Mouse (Mus musculus): ENCODE measurements around the gene Lsamp. TPM values are rescaled to one million over a fixed set of nuclear protein-coding genes. Genes with fewer than 3 reads are reported as not detected.

The Lsamp gene
- total and polyA plus RNA-seq, 2 experiments from 2014 or later: 0.61 to 0.95 TPM

GRCm38 (mm10) chr16:41131053-41131452 lies 1146.9 kb downstream of the Lsamp start:
- TF ChIP-seq EP300 (IDR thresholded peaks at IDR 0.05; ENCODE audit: low read depth) (no peak), CTCF (IDR thresholded peaks at IDR 0.05; ENCODE audit: low read depth) (peak; percentile 19; the same call in 1 of the 2 replicates)
- ATAC-seq (ENCODE audit: insufficient read depth, low read depth) (no peak), DNase-seq (ENCODE audit: low spot score) (no peak)
- H3K4me2 ChIP-seq (ENCODE audit: low read depth, low read length): no peak overlapping the region
- no peaks in the 10 kb centered on the region for H3K36me3 ChIP-seq (replicated peaks; ENCODE audit: control insufficient read depth, insufficient read depth, low read length)
- no peak overlapping the region for H3K4me3 ChIP-seq (ENCODE audit: low read depth, low read length)
- no peak overlapping the region for H3K9ac ChIP-seq (replicated peaks; ENCODE audit: low read depth, low read length)
- no peaks in the 10 kb centered on the region for H3K4me1 ChIP-seq (ENCODE audit: control insufficient read depth, insufficient read depth)
- no peak overlapping the region for H3K27ac ChIP-seq (ENCODE audit: low read depth)
- H3K27me3 ChIP-seq (ENCODE audit: control insufficient read depth, insufficient read depth, low read length): no peaks in the 10 kb centered on the region
- WGBS: 59% methylated on average over 4 of the region's 4 CpGs
- no peaks in the 10 kb centered on the region for H3K9me3 ChIP-seq (replicated peaks; ENCODE audit: control insufficient read depth, low read length)

- Histone ChIP-seq H3K4me1 (ENCODE audit: control insufficient read depth, insufficient read depth) (no peaks in the 10 kb centered on the region), H3K27me3 (ENCODE audit: control insufficient read depth, insufficient read depth, low read length) (no peaks in the 10 kb centered on the region), H3K36me3 (replicated peaks; ENCODE audit: control insufficient read depth, insufficient read depth, low read length) (no peaks in the 10 kb centered on the region), H3K27ac (ENCODE audit: low read depth) (no peak overlapping the region), H3K9me3 (replicated peaks; ENCODE audit: control insufficient read depth, low read length) (no peaks in the 10 kb centered on the region), H3K9ac (replicated peaks; ENCODE audit: low read depth, low read length) (no peak overlapping the region), H3K4me2 (ENCODE audit: low read depth, low read length) (no peak overlapping the region), H3K4me3 (ENCODE audit: low read depth, low read length) (no peak overlapping the region)
- WGBS: 73% methylated on average over 1 of the region's 1 CpGs
- DNase-seq (ENCODE audit: low spot score) (no peak), ATAC-seq (ENCODE audit: insufficient read depth, low read depth) (no peak)
- no peak for TF ChIP-seq CTCF (IDR thresholded peaks at IDR 0.05; ENCODE audit: low read depth)
- no peak for TF ChIP-seq EP300 (IDR thresholded peaks at IDR 0.05; ENCODE audit: low read depth)
Observed at GRCm38 (mm10) chr16:41172839-41173238, 1188.7 kb downstream of the Lsamp start.

DNA sequence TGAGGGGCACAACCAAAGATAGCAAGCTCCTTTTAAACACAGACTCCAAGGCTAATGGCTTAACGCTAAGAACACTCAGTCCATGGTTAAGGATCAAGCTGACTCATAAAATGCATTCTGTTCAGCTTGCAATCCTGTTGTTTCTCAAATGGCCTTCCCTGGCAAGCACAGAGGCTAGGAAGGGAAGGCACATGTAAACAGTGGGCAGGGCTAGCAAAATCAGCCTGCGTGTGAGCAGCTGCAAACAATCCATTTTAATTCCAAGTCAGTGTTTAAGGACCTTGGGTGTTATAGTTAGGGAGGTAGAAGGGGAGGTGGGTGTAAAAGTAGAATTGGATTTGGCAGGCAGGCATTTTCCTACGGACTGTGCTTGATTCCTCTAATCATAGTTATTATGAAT lies 1195.4 kb downstream of the Lsamp start:
- ATAC-seq (ENCODE audit: insufficient read depth, low read depth) (no peak), DNase-seq (ENCODE audit: low spot score) (no peak)
- Histone ChIP-seq H3K9ac (replicated peaks; ENCODE audit: low read depth, low read length) (no peak overlapping the region), H3K36me3 (replicated peaks; ENCODE audit: control insufficient read depth, insufficient read depth, low read length) (no peaks in the 10 kb centered on the region), H3K27me3 (ENCODE audit: control insufficient read depth, insufficient read depth, low read length) (no peaks in the 10 kb centered on the region), H3K27ac (ENCODE audit: low read depth) (no peak overlapping the region), H3K4me3 (ENCODE audit: low read depth, low read length) (no peak overlapping the region), H3K4me2 (ENCODE audit: low read depth, low read length) (no peak overlapping the region), H3K9me3 (replicated peaks; ENCODE audit: control insufficient read depth, low read length) (no peaks in the 10 kb centered on the region), H3K4me1 (ENCODE audit: control insufficient read depth, insufficient read depth) (no peaks in the 10 kb centered on the region)
- 54% methylated on average over 3 of the region's 3 CpGs for WGBS
- TF ChIP-seq EP300 (IDR thresholded peaks at IDR 0.05; ENCODE audit: low read depth) (no peak), CTCF (IDR thresholded peaks at IDR 0.05; ENCODE audit: low read depth) (no peak)

DNA sequence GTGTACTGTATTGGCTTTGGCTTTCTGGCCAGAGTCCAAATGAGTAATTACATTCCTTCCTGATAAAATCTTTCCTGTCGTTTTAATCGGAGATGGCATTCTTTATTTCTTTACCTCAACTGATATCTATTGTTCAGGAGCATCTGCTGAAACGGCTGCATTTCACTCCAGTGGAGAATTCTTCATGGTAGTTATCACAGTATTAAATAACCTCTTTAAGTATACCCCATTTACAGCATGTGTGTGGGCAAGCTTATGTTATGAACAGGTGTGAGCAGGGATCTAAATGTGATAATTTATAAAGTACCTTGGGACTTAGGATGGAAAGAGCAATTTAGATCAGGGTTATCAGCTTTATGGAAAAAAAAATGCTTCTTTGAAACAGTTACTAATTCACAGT lies 1196.7 kb downstream of the Lsamp start:
- Histone ChIP-seq H3K4me2 (ENCODE audit: low read depth, low read length) (no peak overlapping the region), H3K27me3 (ENCODE audit: control insufficient read depth, insufficient read depth, low read length) (no peaks in the 10 kb centered on the region), H3K4me1 (ENCODE audit: control insufficient read depth, insufficient read depth) (no peaks in the 10 kb centered on the region), H3K9ac (replicated peaks; ENCODE audit: low read depth, low read length) (no peak overlapping the region), H3K4me3 (ENCODE audit: low read depth, low read length) (no peak overlapping the region), H3K27ac (ENCODE audit: low read depth) (no peak overlapping the region), H3K9me3 (replicated peaks; ENCODE audit: control insufficient read depth, low read length) (no peaks in the 10 kb centered on the region), H3K36me3 (replicated peaks; ENCODE audit: control insufficient read depth, insufficient read depth, low read length) (no peaks in the 10 kb centered on the region)
- DNase-seq (ENCODE audit: low spot score) (no peak), ATAC-seq (ENCODE audit: insufficient read depth, low read depth) (no peak)
- TF ChIP-seq CTCF (IDR thresholded peaks at IDR 0.05; ENCODE audit: low read depth) (no peak), EP300 (IDR thresholded peaks at IDR 0.05; ENCODE audit: low read depth) (no peak)
- WGBS: 43% methylated on average over 3 of the region's 3 CpGs

GRCm38 (mm10) chr16:41210055-41210454 lies 1225.9 kb downstream of the Lsamp start:
- ATAC-seq (ENCODE audit: insufficient read depth, low read depth): no peak
- 87% methylated on average over 5 of the region's 5 CpGs for WGBS

DNA sequence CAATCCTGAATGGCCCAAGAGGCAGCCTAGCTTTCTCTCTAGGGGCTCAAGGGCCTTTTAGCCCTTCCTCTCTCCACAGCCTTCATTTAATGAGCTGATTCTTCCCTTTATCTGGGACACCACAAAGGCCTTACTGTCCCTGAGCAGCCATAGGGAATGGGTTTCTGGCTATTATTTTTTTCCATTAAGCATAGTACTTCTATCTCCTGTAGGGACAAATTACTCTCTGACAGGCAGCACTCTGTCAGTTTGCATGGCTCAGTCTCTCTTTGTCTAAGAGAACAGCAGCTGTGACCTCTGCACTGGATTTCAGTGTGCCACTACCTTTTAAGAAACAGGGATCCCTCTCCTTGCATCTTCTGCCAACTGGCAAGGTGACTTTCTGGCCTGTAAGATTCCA lies 1251.7 kb downstream of the Lsamp start:
- no peak for ATAC-seq (ENCODE audit: insufficient read depth, low read depth)
- Histone ChIP-seq H3K36me3 (replicated peaks; ENCODE audit: control insufficient read depth, insufficient read depth, low read length) (no peaks in the 10 kb centered on the region), H3K4me3 (ENCODE audit: low read depth, low read length) (no peak overlapping the region), H3K9me3 (replicated peaks; ENCODE audit: control insufficient read depth, low read length) (no peaks in the 10 kb centered on the region), H3K9ac (replicated peaks; ENCODE audit: low read depth, low read length) (no peak overlapping the region), H3K4me2 (ENCODE audit: low read depth, low read length) (no peak overlapping the region), H3K4me1 (ENCODE audit: control insufficient read depth, insufficient read depth) (no peaks in the 10 kb centered on the region), H3K27me3 (ENCODE audit: control insufficient read depth, insufficient read depth, low read length) (no peaks in the 10 kb centered on the region), H3K27ac (ENCODE audit: low read depth) (no peak overlapping the region)
- TF ChIP-seq EP300 (IDR thresholded peaks at IDR 0.05; ENCODE audit: low read depth): no peak
- no peak for TF ChIP-seq CTCF (IDR thresholded peaks at IDR 0.05; ENCODE audit: low read depth)
- DNase-seq (ENCODE audit: low spot score): no peak

More at GRCm38 (mm10) chr16:41210055-41210454, 1225.9 kb downstream of the Lsamp start:
- Histone ChIP-seq H3K4me3 (ENCODE audit: low read depth, low read length) (no peak overlapping the region), H3K27me3 (ENCODE audit: control insufficient read depth, insufficient read depth, low read length) (no peaks in the 10 kb centered on the region), H3K9me3 (replicated peaks; ENCODE audit: control insufficient read depth, low read length) (no peaks in the 10 kb centered on the region), H3K4me1 (ENCODE audit: control insufficient read depth, insufficient read depth) (no peaks in the 10 kb centered on the region), H3K36me3 (replicated peaks; ENCODE audit: control insufficient read depth, insufficient read depth, low read length) (no peaks in the 10 kb centered on the region), H3K27ac (ENCODE audit: low read depth) (no peak overlapping the region), H3K4me2 (ENCODE audit: low read depth, low read length) (no peak overlapping the region), H3K9ac (replicated peaks; ENCODE audit: low read depth, low read length) (no peak overlapping the region)
- TF ChIP-seq EP300 (IDR thresholded peaks at IDR 0.05; ENCODE audit: low read depth): no peak
- TF ChIP-seq CTCF (IDR thresholded peaks at IDR 0.05; ENCODE audit: low read depth): no peak
- DNase-seq (ENCODE audit: low spot score): no peak
